Mouse (Mus musculus): ENCODE data around the gene Calm3.

The Calm3 gene

GRCm38 (mm10) chr7:16946441-16947348, 22.8 kb upstream of the Calm3 start:
- no peak for TF ChIP-seq GATA4 (IDR thresholded peaks at IDR 0.05; ENCODE audit: insufficient replicate concordance, low read length)

DNA sequence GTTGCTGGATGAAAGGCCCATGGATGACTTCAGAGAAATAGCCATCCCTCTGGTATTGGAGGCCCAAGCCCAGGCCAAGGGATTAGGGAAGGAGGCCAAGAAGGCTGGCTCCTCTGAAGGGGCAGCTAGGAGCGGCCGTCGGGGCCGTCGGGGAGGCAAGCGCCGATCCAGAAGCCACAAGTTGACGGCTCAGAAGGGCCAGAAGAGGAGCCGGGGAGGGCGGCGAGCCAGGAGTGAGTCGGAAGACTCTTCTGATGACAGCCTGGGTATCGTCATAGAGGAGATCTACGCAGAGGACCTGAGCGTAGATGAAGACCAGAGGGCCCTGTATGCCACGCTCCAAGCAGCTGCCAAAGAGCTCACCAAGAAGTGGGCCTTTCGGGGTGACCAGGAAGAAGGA, 21.5 kb upstream of the Calm3 start:
- TF ChIP-seq GATA4 (IDR thresholded peaks at IDR 0.05; ENCODE audit: insufficient replicate concordance, low read length), result no peak

GRCm38 (mm10) chr7:16944808-16945315, 20.9 kb upstream of the Calm3 start:
- TF ChIP-seq GATA4 (IDR thresholded peaks at IDR 0.05; ENCODE audit: insufficient replicate concordance, low read length), result no peak

GRCm38 (mm10) chr7:16944061-16944807, 20.3 kb upstream of the Calm3 start, which contains the start of gene Pnmal2:
Gene Pnmal2, plus strand, starts transcription at chr7:16944682.
- no peak for TF ChIP-seq GATA4 (IDR thresholded peaks at IDR 0.05; ENCODE audit: insufficient replicate concordance, low read length)

DNA sequence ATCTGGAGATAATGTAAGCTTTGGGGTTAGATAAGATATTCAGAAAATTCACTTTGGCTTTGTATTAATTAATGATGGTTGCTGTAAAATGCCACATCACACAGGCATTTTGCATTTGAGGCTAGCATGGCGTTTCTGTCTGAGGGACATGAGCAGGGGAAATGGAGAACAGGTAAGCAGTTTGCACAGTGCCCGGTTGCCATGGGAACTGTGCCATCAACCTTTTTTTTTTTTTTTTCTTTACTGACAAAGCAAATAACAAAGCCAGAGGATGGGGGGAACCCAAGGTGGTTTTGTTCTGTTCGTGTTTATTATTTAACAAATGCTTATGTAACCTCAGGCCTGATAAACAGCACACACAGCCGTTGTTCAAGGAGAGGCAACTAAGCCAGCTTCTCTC, 18.9 kb upstream of the Calm3 start:
- no peak for TF ChIP-seq GATA4 (IDR thresholded peaks at IDR 0.05; ENCODE audit: insufficient replicate concordance, low read length)

GRCm38 (mm10) chr7:16940292-16940691, 16.4 kb upstream of the Calm3 start:
- no peak for TF ChIP-seq GATA4 (IDR thresholded peaks at IDR 0.05; ENCODE audit: insufficient replicate concordance, low read length)

DNA sequence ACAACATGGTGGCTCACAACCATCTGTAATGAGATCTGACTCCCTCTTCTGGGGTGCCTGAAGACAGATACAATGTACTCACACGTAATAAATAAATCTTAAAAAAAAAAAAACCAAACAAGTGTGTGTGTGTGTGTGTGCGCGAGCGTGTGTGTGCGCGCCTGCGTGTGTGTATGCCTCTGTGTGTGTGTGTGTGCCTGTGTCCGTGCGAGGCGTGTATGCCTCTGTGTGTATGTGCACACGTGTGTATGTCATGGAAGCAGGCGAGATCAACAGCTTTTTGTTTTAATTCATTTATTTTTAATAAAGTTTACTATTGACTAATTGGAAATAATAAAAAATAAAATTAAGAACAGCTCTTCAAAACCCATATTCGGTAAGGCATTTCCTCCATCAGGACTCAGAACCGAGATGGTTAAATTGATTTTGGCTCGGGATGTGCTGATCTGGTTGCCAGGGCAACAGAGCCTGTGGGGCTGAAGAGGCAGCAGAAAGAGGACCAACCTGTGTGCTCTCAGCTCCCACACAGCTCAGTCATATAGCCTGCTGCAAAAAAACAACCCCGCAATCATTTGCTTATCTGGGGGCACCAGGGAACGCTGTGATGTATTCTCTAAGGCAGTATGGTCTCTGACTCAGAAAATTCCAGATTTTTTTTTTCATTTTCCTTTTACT, 14.3 kb upstream of the Calm3 start:
- TF ChIP-seq GATA4 (IDR thresholded peaks at IDR 0.05; ENCODE audit: insufficient replicate concordance, low read length), result no peak

DNA sequence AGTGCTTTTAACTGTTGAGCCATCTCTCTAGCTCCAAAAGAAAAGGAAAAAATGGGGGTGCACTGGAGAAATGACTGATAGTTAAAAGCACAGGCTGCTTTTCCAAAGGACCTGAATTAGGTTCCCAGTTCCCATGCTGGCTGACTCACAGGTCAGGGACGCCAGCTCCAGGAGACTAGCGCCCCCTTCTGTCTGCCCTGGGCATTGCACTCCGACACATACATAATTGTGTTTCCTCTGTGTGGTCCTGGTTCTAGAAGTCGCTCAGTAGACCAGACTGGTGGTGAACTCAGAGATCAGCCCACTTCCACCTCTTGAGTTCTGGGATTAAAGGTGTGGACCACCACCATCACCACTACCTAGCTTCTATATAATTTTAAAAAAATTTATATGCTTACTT, 13.4 kb upstream of the Calm3 start:
- no peak for TF ChIP-seq GATA4 (IDR thresholded peaks at IDR 0.05; ENCODE audit: insufficient replicate concordance, low read length)

DNA sequence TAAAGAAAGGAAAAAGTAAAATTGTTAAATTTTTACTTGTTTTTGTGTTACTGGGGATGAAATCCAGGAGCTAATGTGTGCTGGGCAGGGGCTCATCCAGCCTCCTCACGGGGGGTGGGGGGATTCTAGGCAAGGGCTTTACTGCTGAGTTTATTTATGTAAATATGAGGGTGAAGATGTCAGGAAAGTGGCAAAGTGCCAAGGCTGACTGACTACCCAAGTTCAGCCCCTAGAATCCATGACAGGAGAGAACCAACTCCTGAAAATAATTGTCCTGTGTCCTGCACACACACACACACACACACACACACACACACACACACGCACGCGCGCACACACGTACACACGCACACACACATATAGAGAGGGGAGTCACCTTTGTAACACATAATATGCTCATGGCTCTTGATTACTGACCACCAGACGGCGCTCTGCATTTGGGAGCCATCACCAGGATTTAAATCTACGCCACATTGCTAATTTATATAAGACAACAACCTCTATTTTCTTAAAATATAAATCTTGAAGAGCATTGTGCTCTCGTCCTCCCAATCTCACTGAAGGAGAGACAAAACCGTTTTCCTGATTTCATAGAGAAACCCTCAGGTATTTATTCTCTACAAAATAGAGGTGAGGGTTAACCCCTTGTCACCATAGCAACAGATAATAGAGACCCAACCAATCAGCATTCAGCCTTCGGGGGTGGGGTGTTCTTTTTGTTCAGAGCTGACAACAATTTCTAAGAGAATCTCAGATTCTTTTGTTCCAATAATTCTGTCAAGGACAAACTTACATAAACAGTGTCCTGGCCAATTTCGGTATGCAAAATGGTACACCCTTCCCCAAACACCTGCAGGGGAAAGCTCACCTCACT, 9.0 kb upstream of the Calm3 start:
- no peak for TF ChIP-seq GATA4 (IDR thresholded peaks at IDR 0.05; ENCODE audit: insufficient replicate concordance, low read length)

DNA sequence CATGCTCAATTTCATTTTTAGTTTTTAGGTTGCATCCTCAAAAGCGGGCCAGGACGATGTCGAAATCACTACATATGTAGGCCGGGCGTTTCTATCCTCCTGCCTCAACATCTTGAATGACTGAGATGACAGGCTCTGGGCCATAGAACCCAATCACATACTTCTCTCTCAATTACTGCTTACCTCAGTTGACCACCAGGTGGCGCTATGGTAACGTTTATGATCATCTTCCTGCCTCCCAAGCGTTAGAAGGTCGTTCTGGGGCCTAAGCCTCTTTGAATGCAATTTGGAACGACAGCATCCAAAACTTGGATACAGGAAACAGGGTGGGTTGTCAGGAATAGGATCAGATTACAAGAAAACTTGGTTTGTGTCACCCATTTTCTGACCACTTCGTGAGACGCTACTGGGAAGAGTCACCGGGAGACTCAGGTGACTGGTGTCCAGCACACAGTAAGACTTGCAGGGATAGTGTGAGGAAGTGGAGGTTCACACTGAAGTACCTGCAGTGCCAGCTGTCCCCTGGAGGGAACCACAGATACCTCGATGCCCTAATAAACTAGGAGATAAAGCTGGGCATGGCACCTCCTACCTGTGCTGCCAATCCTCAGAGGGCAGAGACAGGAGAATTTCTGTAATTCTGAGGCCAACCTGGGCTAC, 8.2 kb upstream of the Calm3 start:
- TF ChIP-seq GATA4 (IDR thresholded peaks at IDR 0.05; ENCODE audit: insufficient replicate concordance, low read length), result no peak

- TF ChIP-seq GATA4 (IDR thresholded peaks at IDR 0.05; ENCODE audit: insufficient replicate concordance, low read length), result no peak
These were observed 6.9 kb upstream of the Calm3 start for GRCm38 (mm10) chr7:16930850-16931249.

- TF ChIP-seq GATA4 (IDR thresholded peaks at IDR 0.05; ENCODE audit: insufficient replicate concordance, low read length), result no peak
These were observed 4.4 kb upstream of the Calm3 start for GRCm38 (mm10) chr7:16928341-16928740.

DNA sequence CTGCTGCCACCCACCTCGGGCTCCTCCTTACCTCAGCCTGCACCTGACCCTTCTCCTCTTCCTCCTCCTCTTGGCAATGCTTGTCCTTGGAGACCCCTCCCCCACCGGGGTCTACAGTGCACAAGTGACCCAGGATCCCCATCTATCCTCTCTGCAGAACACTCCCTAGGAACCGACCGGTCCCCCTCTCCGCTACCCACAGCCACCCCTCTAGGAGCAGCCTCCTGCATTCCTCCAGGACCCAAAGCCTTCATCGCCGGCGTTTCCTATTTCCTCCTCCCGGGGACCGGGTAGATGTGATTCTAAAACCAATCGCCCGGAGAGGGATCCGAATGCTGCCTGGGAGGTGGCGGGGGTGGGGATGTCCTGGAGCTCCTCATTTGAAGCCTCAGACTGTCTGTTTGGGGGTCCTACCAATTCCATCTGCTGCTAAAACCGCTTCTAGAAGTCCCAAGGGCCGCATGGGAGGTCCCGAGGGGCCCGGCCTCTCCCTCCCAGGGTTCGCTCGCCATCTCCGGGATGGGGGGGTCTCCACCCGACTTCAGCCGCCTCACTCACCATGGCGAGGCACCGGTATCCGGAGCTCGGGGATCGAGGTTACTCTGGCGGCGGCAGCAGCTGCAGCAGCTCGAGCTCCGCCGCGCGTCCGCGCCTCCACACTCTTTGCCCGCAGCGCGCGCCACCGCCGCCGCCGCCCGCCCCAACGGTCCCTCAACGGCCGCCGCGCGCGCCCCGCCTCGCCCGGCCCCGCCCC, 454 bp downstream of the Calm3 start:
- TF ChIP-seq GATA4 (IDR thresholded peaks at IDR 0.05; ENCODE audit: insufficient replicate concordance, low read length), result no peak

All from liver, adult (tissue).